Mouse (Mus musculus): Measurements from ENCODE around the gene Trf.

Trf gene

DNA sequence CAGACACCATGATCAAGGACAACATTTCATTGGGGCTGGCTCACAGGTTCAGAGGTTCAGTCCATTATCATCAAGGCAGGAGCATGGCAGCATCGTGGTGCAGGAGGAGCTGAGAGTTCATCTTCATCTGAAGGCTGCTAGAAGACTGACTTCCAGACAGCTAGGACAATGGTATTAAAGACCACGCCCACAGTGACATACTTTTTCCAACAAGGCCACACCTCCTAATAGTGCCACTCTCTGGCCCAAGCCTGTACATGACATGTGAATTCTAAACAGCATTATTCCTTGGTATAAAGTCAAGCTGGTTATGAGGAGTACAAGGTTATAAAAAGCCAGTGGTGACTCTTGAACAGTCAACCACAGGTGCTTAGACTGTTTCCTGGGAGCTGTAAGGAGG is 75.7 kb downstream of the Trf start:
- no peak for DNase-seq (ENCODE audit: low spot score in 2 of 2)
